23 mouse cellular contexts compared by ENCODE assay signal in the genomic region with DNA sequence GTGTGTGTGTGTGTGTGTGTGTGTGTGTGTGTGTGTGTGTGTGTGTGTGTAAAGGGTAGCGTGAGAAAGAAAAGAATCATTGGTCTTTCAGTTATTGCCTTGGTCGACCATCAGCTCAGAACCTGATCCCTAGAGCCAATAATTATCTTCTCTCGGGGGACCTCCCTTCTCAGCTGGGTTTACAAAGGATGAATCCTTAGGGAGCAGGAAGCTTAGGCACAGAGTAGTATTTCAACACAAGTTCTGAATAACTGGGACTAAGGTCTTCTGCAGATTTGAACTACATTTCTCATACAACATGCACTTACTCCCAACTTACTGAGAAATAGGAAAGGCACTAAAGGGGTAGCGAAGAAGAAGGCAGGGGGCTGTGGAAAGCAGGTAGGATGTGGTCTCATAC. TPM values are rescaled to one million over a fixed set of nuclear protein-coding genes. Genes with fewer than 3 reads are reported as not detected.
A peak's percentile ranks its signal among the peaks of the same experiment; 100 is the strongest.
DNase-seq lines count a peak whose midpoint lies in the region; TF ChIP-seq lines count a peak whose summit lies in the region.
"Had no signal": no experiment of that assay in that cellular context is flagged by ENCODE, and none has a peak within 500 bp of the region (broad histone marks: within the 10 kb centered on the region; RNA-seq: fewer than 3 reads in every experiment).

No protein-coding gene starts in this region.

- 74% methylated on average over 4 of the region's 4 CpGs for WGBS in liver, adult 2 months

- peaks cover 2% of the 10 kb centered on the region; the same call in 1 of the 2 replicates for H3K36me3 ChIP-seq in liver, adult 2 months (ENCODE audit: control insufficient read depth, insufficient read depth, low read length)
- H3K36me3 ChIP-seq: embryonic facial prominence, embryonic 10.5 days; embryonic facial prominence, embryonic 12.5 days; forebrain, embryonic 15.5 days had no signal

- intact Hi-C loops in gastrocnemius, adult 2 months (cut with DNase I), result no loop called here

- TF ChIP-seq POLR2A in liver, adult 2 months (IDR thresholded peaks at IDR 0.05; ENCODE audit: extremely low read depth, insufficient read depth, low read length), result no peak

- H3K4me1 ChIP-seq in liver, adult 2 months (ENCODE audit: control insufficient read depth, insufficient read depth, low read length), result peaks cover 33% of the 10 kb centered on the region
- H3K4me1 ChIP-seq: embryonic facial prominence, embryonic 10.5 days; embryonic facial prominence, embryonic 12.5 days; forebrain, embryonic 13.5 days; forebrain, embryonic 15.5 days had no signal

- H3K27me3 ChIP-seq in liver, adult 2 months (ENCODE audit: control insufficient read depth, insufficient read depth, low read length), result no peaks in the 10 kb centered on the region
- H3K27me3 ChIP-seq: CH12.LX; embryonic facial prominence, embryonic 12.5 days; forebrain, embryonic 13.5 days; forebrain, embryonic 15.5 days; Patski had no signal

- no peak for DNase-seq in gastrocnemius, adult 2 months
- DNase-seq in gastrocnemius, postnatal 25 days, result no peak
- DNase-seq in liver, adult 2 months (ENCODE audit: extremely low read depth, low read depth, low spot score), result peak; percentile 50
- DNase-seq in liver, result no peak
- peak; percentile 77 for DNase-seq in adipocyte (ENCODE audit: low spot score)
- DNase-seq in spleen, adult 12 weeks (ENCODE audit: low spot score), result no peak
- DNase-seq: adrenal gland, adult 2 months; adrenal gland, postnatal 10 days; adrenal gland, postnatal 25 days; B cell, adult 2 months; cerebellum, adult 11-12 months; cerebellum, adult 2 months; cerebellum, adult 9-10 months; cerebellum, postnatal 10 days; cerebellum, postnatal 25 days; forebrain, postnatal 0 days had no signal

- TF ChIP-seq CTCF in gastrocnemius, adult 2 months (IDR thresholded peaks at IDR 0.05), result no peak
- TF ChIP-seq CTCF in liver, adult 2 months (IDR thresholded peaks at IDR 0.05; ENCODE audit: low read depth, low read length), result no peak

- peak overlapping the region; percentile 49 for H3K9ac ChIP-seq in liver, adult 2 months (ENCODE audit: low read depth, low read length)
- H3K9ac ChIP-seq: embryonic facial prominence, embryonic 12.5 days; forebrain, embryonic 13.5 days; forebrain, embryonic 15.5 days; forebrain, postnatal 0 days had no signal

- H3K27ac ChIP-seq in gastrocnemius, adult 2 months, result peak overlapping the region; percentile 64
- H3K27ac ChIP-seq in liver, adult 2 months (replicated peaks; ENCODE audit: insufficient read depth, low read depth, low read length), result peak overlapping the region; percentile 99
- H3K27ac ChIP-seq: embryonic facial prominence, embryonic 10.5 days; embryonic facial prominence, embryonic 12.5 days; forebrain, embryonic 13.5 days; forebrain, embryonic 15.5 days had no signal

- H3K79me2 ChIP-seq in liver, adult 2 months (ENCODE audit: control insufficient read depth, insufficient read depth, low read length), result no peaks in the 10 kb centered on the region

- no peak overlapping the region for H3K4me3 ChIP-seq in gastrocnemius, adult 2 months
- H3K4me3 ChIP-seq in liver, adult 2 months (ENCODE audit: insufficient read depth, low read depth, low read length), result no peak overlapping the region
- H3K4me3 ChIP-seq: embryonic facial prominence, embryonic 10.5 days; embryonic facial prominence, embryonic 12.5 days; forebrain, embryonic 13.5 days; forebrain, embryonic 15.5 days had no signal

RNA-seq across cellular contexts. Expression of a gene that starts 17.9 kb away (rescaled TPM):
- 10 to 100 TPM; 69.6 to 76.1 TPM for total RNA-seq in gastrocnemius, adult 2 months (2021)
- 10 to 100 TPM; 59.2 to 59.9 TPM for total RNA-seq in gastrocnemius, postnatal 25 days (2021)
- 39.4 and 42.1 TPM in 2 replicates for total RNA-seq in liver, adult 2 months (2014; rRNA removed)
- polyA plus RNA-seq in liver, adult 2 months (2012; rRNA removed), result 17.2 and 23.3 TPM in 2 replicates

RNA-seq across cellular contexts. Expression of a gene that starts 26.7 kb away (rescaled TPM):
- 1 to 10 TPM in 1 of 2 experiments, under 1 TPM in 1; 0.84 to 1.4 TPM for total RNA-seq in gastrocnemius, adult 2 months (2021)
- total RNA-seq in gastrocnemius, postnatal 25 days (2021), result 1 to 10 TPM; 1.3 to 1.6 TPM
- 10.0 and 10.3 TPM in 2 replicates for total RNA-seq in liver, adult 2 months (2014; rRNA removed)
- 28.0 and 39.8 TPM in 2 replicates for polyA plus RNA-seq in liver, adult 2 months (2012; rRNA removed)
- polyA plus RNA-seq: activated CD4-positive, CD25-positive, alpha-beta regulatory T cell, adult 4 months had no signal

Comparison
In these comparisons a context has a peak if more than half of its experiments do, and no peak if none do; other contexts are left out.
1. DNase-seq: peak in liver, adult 2 months (single experiment) and adipocyte (single experiment); none in gastrocnemius, adult 2 months (single experiment), gastrocnemius, postnatal 25 days (single experiment), liver (single experiment) and spleen, adult 12 weeks (single experiment).